ENCODE assay signal across 14 mouse cellular contexts in the genomic region with DNA sequence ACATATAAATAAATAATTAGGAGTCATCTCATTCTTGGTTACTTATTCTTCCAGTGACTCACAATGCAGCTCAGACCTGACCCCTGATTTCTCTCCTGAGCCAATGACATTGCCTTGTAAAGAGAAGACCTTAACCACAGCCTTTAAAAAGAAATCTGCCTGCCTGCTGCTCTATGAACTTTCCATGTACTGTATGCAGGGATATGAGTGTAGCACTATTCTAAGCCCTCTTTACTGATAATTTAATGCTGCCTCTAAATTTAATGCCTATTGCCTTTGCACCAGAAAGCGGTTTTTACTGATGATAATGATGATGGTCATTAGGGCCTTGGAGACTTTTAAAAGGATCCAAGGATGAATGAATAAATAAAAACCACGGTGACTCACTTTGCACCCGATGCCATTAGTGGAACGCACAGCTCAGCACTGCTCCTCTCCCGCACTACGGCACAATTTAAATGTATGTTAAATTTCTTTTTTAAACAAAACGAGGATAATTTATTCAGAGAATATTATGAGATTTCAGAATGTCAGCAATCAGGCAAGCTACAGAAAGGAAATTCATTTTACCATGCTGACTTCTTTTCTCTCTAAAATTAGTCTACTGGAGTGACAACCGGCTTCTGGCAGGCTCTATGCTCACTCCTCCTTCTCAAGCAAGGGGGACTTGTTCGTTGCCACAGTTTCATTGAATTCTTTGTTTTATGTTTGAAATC.
DNase-seq lines count a peak whose midpoint lies in the region; ATAC-seq lines count a peak whose summit lies in the region.
"Had no signal": no experiment of that assay in that cellular context is flagged by ENCODE, and none has a peak within 500 bp of the region (broad histone marks: within the 10 kb centered on the region; RNA-seq: fewer than 3 reads in every experiment).

No protein-coding gene starts in this region.

- intact Hi-C loops in left cerebral cortex, postnatal 25 days (cut with DNase I), result no loop called here
- intact Hi-C loops in left cerebral cortex, postnatal 4 days (cut with DNase I), result no loop called here
- intact Hi-C loops in heart, postnatal 25 days (cut with DNase I), result no loop called here

- DNase-seq in frontal cortex, postnatal 25 days (ENCODE audit: low spot score in 2 of 2), result no peak
- peak; percentile 16 to 52 for DNase-seq in left cerebral cortex, postnatal 25 days (ENCODE audit: low spot score in 2 of 2)
- no peak for DNase-seq in left cerebral cortex, postnatal 4 days
- DNase-seq in brain, embryonic 18.5 days (ENCODE audit: low read depth, low spot score), result peak; percentile 57
- DNase-seq in right cerebral cortex, postnatal 14 days, result peak; percentile 5
- DNase-seq in heart, postnatal 25 days (ENCODE audit: low spot score), result no peak
- DNase-seq: adrenal gland, postnatal 14 days; cerebellum, postnatal 25 days; gastrocnemius, postnatal 14 days; heart, postnatal 14 days; kidney, adult 11 months; kidney, postnatal 25 days; lung, postnatal 10 days had no signal

- ATAC-seq in frontal cortex, adult (ENCODE audit: low TSS enrichment), result peak; percentile 85

Comparison
In these comparisons a context has a peak if more than half of its experiments do, and no peak if none do; other contexts are left out.
1. DNase-seq: peak in left cerebral cortex, postnatal 25 days (2 of 2), brain, embryonic 18.5 days (single experiment) and right cerebral cortex, postnatal 14 days (single experiment); none in frontal cortex, postnatal 25 days (0 of 2), left cerebral cortex, postnatal 4 days (single experiment) and heart, postnatal 25 days (single experiment).